ENCODE assay signal across 24 mouse cellular contexts in genomic region chr2:6330756-6331155, GRCm38 (mm10). TPM values are rescaled to one million over a fixed set of nuclear protein-coding genes. Genes with fewer than 3 reads are reported as not detected.
A peak's percentile ranks its signal among the peaks of the same experiment; 100 is the strongest.
DNase-seq lines count a peak whose midpoint lies in the region; ATAC-seq and TF ChIP-seq lines count a peak whose summit lies in the region.
"Had no signal": no experiment of that assay in that cellular context is flagged by ENCODE, and none has a peak within 500 bp of the region (broad histone marks: within the 10 kb centered on the region; RNA-seq: fewer than 3 reads in every experiment).

No protein-coding gene starts in this region.

- no peak overlapping the region for H3K4me2 ChIP-seq in intestine, postnatal 0 days (replicated peaks; ENCODE audit: low read depth)
- H3K4me2 ChIP-seq in intestine, embryonic 15.5 days (replicated peaks): no peak overlapping the region
- peak overlapping the region; percentile 59 for H3K4me2 ChIP-seq in liver, embryonic 14.5 days (ENCODE audit: low read depth)
- no peak overlapping the region for H3K4me2 ChIP-seq in forebrain, embryonic 13.5 days
- H3K4me2 ChIP-seq: hindbrain, embryonic 12.5 days; limb, embryonic 12.5 days; lung, embryonic 15.5 days; midbrain, embryonic 13.5 days; neural tube, embryonic 13.5 days had no signal

- no peaks in the 10 kb centered on the region for H3K9me3 ChIP-seq in intestine, postnatal 0 days (ENCODE audit: control insufficient read depth)
- no peaks in the 10 kb centered on the region for H3K9me3 ChIP-seq in intestine, embryonic 15.5 days
- no peaks in the 10 kb centered on the region for H3K9me3 ChIP-seq in liver, embryonic 14.5 days (ENCODE audit: control insufficient read depth, low read length)
- H3K9me3 ChIP-seq in forebrain, embryonic 13.5 days (replicated peaks): no peaks in the 10 kb centered on the region
- H3K9me3 ChIP-seq: hindbrain, embryonic 12.5 days; limb, embryonic 12.5 days; lung, embryonic 15.5 days; midbrain, embryonic 13.5 days; neural tube, embryonic 13.5 days had no signal

- ATAC-seq in intestine, postnatal 0 days: no peak
- ATAC-seq in intestine, embryonic 15.5 days: no peak
- ATAC-seq in common myeloid progenitor, adult 5-6 weeks (replicated peaks; ENCODE audit: low read depth, poor library complexity, severe bottlenecking): peak; percentile 36; the same call in 1 of the 2 replicates
- no peak for ATAC-seq in liver, embryonic 14.5 days (ENCODE audit: insufficient read depth)
- ATAC-seq in neutrophil, adult 5-6 weeks (ENCODE audit: extremely low read depth, insufficient number of reproducible peaks, low FRiP score, poor library complexity, severe bottlenecking): 0 out of 2 replicates have a peak, but pooled peaks have one; percentile 8
- no peak for ATAC-seq in forebrain, embryonic 13.5 days
- ATAC-seq: forebrain, postnatal 0 days; midbrain, embryonic 13.5 days; Patski had no signal

- TF ChIP-seq EP300 in liver, embryonic 14.5 days (IDR thresholded peaks at IDR 0.05; ENCODE audit: low read depth): no peak

- intact Hi-C loops in heart, postnatal 36 days (cut with DNase I): no loop called here

- no peak for TF ChIP-seq CTCF in intestine, postnatal 0 days (IDR thresholded peaks at IDR 0.05; ENCODE audit: low read depth)
- TF ChIP-seq CTCF in liver, embryonic 14.5 days (IDR thresholded peaks at IDR 0.05; ENCODE audit: low read depth): no peak

- no peak overlapping the region for H3K9ac ChIP-seq in intestine, postnatal 0 days (ENCODE audit: low read depth, low read length)
- no peak overlapping the region for H3K9ac ChIP-seq in intestine, embryonic 15.5 days
- H3K9ac ChIP-seq in liver, embryonic 14.5 days (replicated peaks): no peak overlapping the region
- H3K9ac ChIP-seq in forebrain, embryonic 13.5 days: no peak overlapping the region
- H3K9ac ChIP-seq: forebrain, postnatal 0 days; hindbrain, embryonic 12.5 days; limb, embryonic 12.5 days; lung, embryonic 15.5 days; midbrain, embryonic 13.5 days; neural tube, embryonic 13.5 days had no signal

- peaks cover 38% of the 10 kb centered on the region for H3K4me1 ChIP-seq in intestine, postnatal 0 days (replicated peaks; ENCODE audit: control insufficient read depth, insufficient read depth, low read length)
- peaks cover 25% of the 10 kb centered on the region for H3K4me1 ChIP-seq in intestine, embryonic 15.5 days (replicated peaks)
- peaks cover 49 to 56% of the 10 kb centered on the region in 2 experiments for H3K4me1 ChIP-seq in liver, embryonic 14.5 days (replicated peaks; ENCODE audit: control insufficient read depth in 2 of 2, insufficient read depth in 2 of 2, low read length in 1 of 2)
- peaks cover 4% of the 10 kb centered on the region; the same call in 1 of the 2 replicates for H3K4me1 ChIP-seq in forebrain, embryonic 13.5 days

- no peaks in the 10 kb centered on the region for H3K27me3 ChIP-seq in intestine, postnatal 0 days (replicated peaks; ENCODE audit: control insufficient read depth, insufficient read depth, low read length)
- H3K27me3 ChIP-seq in intestine, embryonic 15.5 days (replicated peaks): no peaks in the 10 kb centered on the region
- no peaks in the 10 kb centered on the region for H3K27me3 ChIP-seq in liver, embryonic 14.5 days (ENCODE audit: control insufficient read depth, insufficient read depth, low read length)
- no peaks in the 10 kb centered on the region for H3K27me3 ChIP-seq in forebrain, embryonic 13.5 days
- H3K27me3 ChIP-seq: hindbrain, embryonic 12.5 days; limb, embryonic 12.5 days; lung, embryonic 15.5 days; midbrain, embryonic 13.5 days; neural tube, embryonic 13.5 days; Patski had no signal

- 63% methylated on average over 8 of the region's 8 CpGs for WGBS in intestine, postnatal 0 days
- WGBS in intestine, embryonic 15.5 days: 68% methylated on average over 8 of the region's 8 CpGs
- 62% methylated on average over 8 of the region's 8 CpGs for WGBS in liver, embryonic 14.5 days (ENCODE audit: insufficient replicate concordance)
- 93% methylated on average over 8 of the region's 8 CpGs for whole genome bisulfite sequencing in forebrain, embryonic 13.5 days

- H3K27ac ChIP-seq in intestine, postnatal 0 days (ENCODE audit: low read depth, low read length): 0 out of 2 replicates have a peak overlapping the region, but pooled peaks have one; percentile 21
- no peak overlapping the region for H3K27ac ChIP-seq in intestine, embryonic 15.5 days
- peak overlapping the region; percentile 19 for H3K27ac ChIP-seq in liver, embryonic 14.5 days
- H3K27ac ChIP-seq in forebrain, embryonic 13.5 days: no peak overlapping the region
- H3K27ac ChIP-seq: heart, adult 2 months; hindbrain, embryonic 12.5 days; limb, embryonic 12.5 days; lung, embryonic 15.5 days; macrophage; midbrain, embryonic 13.5 days; neural tube, embryonic 13.5 days; stomach, postnatal 0 days had no signal

- DNase-seq in liver, embryonic 14.5 days (ENCODE audit: low read depth in 3 of 3, low spot score in 3 of 3): no peak
- DNase-seq in frontal cortex, postnatal 14 days (ENCODE audit: low spot score in 2 of 2): no peak
- no peak for DNase-seq in heart, postnatal 36 days
- DNase-seq: adrenal gland, adult 8-10 months; cerebellum, postnatal 14 days; embryo, embryonic 11 days; forebrain, postnatal 0 days; heart, adult 2 months; kidney, adult 9 months; kidney, postnatal 4 days; right cerebral cortex, postnatal 14 days had no signal

- H3K4me3 ChIP-seq in intestine, postnatal 0 days (ENCODE audit: low read depth, low read length): no peak overlapping the region
- no peak overlapping the region for H3K4me3 ChIP-seq in intestine, embryonic 15.5 days (replicated peaks)
- H3K4me3 ChIP-seq in liver, embryonic 14.5 days (ENCODE audit: insufficient read depth in 1 of 2, low read depth in 2 of 2, low read length in 2 of 2): no peak overlapping the region
- no peak overlapping the region for H3K4me3 ChIP-seq in forebrain, embryonic 13.5 days
- H3K4me3 ChIP-seq: heart, adult 2 months; hindbrain, embryonic 12.5 days; limb, embryonic 12.5 days; lung, embryonic 15.5 days; midbrain, embryonic 13.5 days; neural tube, embryonic 13.5 days had no signal

- no peaks in the 10 kb centered on the region for H3K36me3 ChIP-seq in intestine, postnatal 0 days (ENCODE audit: control insufficient read depth, insufficient read depth)
- H3K36me3 ChIP-seq in intestine, embryonic 15.5 days: no peaks in the 10 kb centered on the region
- H3K36me3 ChIP-seq in liver, embryonic 14.5 days (replicated peaks; ENCODE audit: control insufficient read depth, insufficient read depth, low read depth): no peaks in the 10 kb centered on the region
- no peaks in the 10 kb centered on the region for H3K36me3 ChIP-seq in forebrain, embryonic 13.5 days (ENCODE audit: poor library complexity, severe bottlenecking)
- H3K36me3 ChIP-seq: hindbrain, embryonic 12.5 days; limb, embryonic 12.5 days; lung, embryonic 15.5 days; midbrain, embryonic 13.5 days; neural tube, embryonic 13.5 days had no signal

RNA-seq across cellular contexts. Expression of gene Usp6nl, which starts 8.3 kb away (rescaled TPM):
- 6.8 and 7.7 TPM in 2 replicates for polyA plus RNA-seq in intestine, postnatal 0 days (2015; fragmentation: Nextera tagmentation; extraction: Ambion mirVana)
- 9.4 and 11.8 TPM in 2 replicates for polyA plus RNA-seq in intestine, embryonic 15.5 days (2015; fragmentation: Nextera tagmentation; extraction: Ambion mirVana)
- 14.2 and 24.0 TPM in 2 replicates for total RNA-seq in common myeloid progenitor, adult 5-6 weeks (2017)
- polyA plus RNA-seq in liver, embryonic 14.5 days (2012; rRNA removed): 2.4 and 3.3 TPM in 2 replicates
- polyA plus RNA-seq in liver, embryonic 14.5 days (2014; fragmentation: Nextera tagmentation; extraction: Ambion mirVana): 2.8 and 3.0 TPM in 2 replicates
- 29.2 and 31.7 TPM in 2 replicates for total RNA-seq in neutrophil, adult 5-6 weeks (2017)
- total RNA-seq in heart, postnatal 36 days (2021): 1 to 10 TPM; 5.5 to 6.5 TPM
- polyA plus RNA-seq in forebrain, embryonic 13.5 days (2015; fragmentation: Nextera tagmentation; extraction: Ambion mirVana): 6.9 and 8.0 TPM in 2 replicates

Comparison
In these comparisons a context has a peak if more than half of its experiments do, and no peak if none do; other contexts are left out.
1. H3K27ac ChIP-seq: peak in intestine, postnatal 0 days (single experiment) and liver, embryonic 14.5 days (single experiment); none in intestine, embryonic 15.5 days (single experiment) and forebrain, embryonic 13.5 days (single experiment).
2. ATAC-seq: peak in common myeloid progenitor, adult 5-6 weeks (single experiment) and neutrophil, adult 5-6 weeks (single experiment); none in intestine, postnatal 0 days (single experiment), intestine, embryonic 15.5 days (single experiment), liver, embryonic 14.5 days (single experiment) and forebrain, embryonic 13.5 days (single experiment).